Mouse (Mus musculus): ENCODE measurements around the gene Olfr1423. TPM values are rescaled to one million over a fixed set of nuclear protein-coding genes. Genes with fewer than 3 reads are reported as not detected.

Olfr1423 gene
- total RNA-seq, 4 experiments from 2014 or later, result not detected

Other genes starting within 250 kb of the Olfr1423 start
- gene Stx3, start 221.9 kb downstream of the Olfr1423 start, total RNA-seq (2022), result 10 to 100 TPM; 29.3 to 38.0 (median 34.6) TPM
- not detected for gene Olfr1417, start 202.1 kb downstream of the Olfr1423 start, total RNA-seq (2022)
- not detected for gene Olfr1418, start 180.3 kb downstream of the Olfr1423 start, total RNA-seq (2022)
- gene Olfr1419, start 166.2 kb downstream of the Olfr1423 start, total RNA-seq (2022), result not detected
- gene Olfr1420, start 154.8 kb downstream of the Olfr1423 start, total RNA-seq (2022), result not detected
- 10 to 100 TPM; 21.5 to 22.9 (median 22.3) TPM for gene Patl1, start 128.9 kb downstream of the Olfr1423 start, total RNA-seq (2022)
- 10 to 100 TPM; 49.6 to 55.3 (median 53.3) TPM for gene Osbp, start 75.4 kb downstream of the Olfr1423 start, total RNA-seq (2022)
- gene Olfr1424, start 21.4 kb upstream of the Olfr1423 start, total RNA-seq (2022), result not detected
- gene Olfr1425, start 36.4 kb upstream of the Olfr1423 start, total RNA-seq (2022), result not detected
- not detected for gene Olfr1426, start 50.7 kb upstream of the Olfr1423 start, total RNA-seq (2022)
- not detected for gene Olfr1427, start 62.0 kb upstream of the Olfr1423 start, total RNA-seq (2022)
- not detected for gene Olfr1428, start 74.6 kb upstream of the Olfr1423 start, total RNA-seq (2022)
- not detected for gene Olfr76, start 81.9 kb upstream of the Olfr1423 start, total RNA-seq (2022)
- not detected for gene Olfr1555-ps1, start 128.8 kb upstream of the Olfr1423 start, total RNA-seq (2022)
- not detected for gene Olfr1431, start 159.3 kb upstream of the Olfr1423 start, total RNA-seq (2022)
- not detected for gene Olfr1432, start 191.3 kb upstream of the Olfr1423 start, total RNA-seq (2022)
- gene Olfr262, start 200.3 kb upstream of the Olfr1423 start, total RNA-seq (2022), result not detected
- not detected for gene Olfr235, start 219.7 kb upstream of the Olfr1423 start, total RNA-seq (2022)
- not detected for gene Olfr1434, start 238.5 kb upstream of the Olfr1423 start, total RNA-seq (2022)

Data from layer of hippocampus, adult 8-10 months (tissue).